ENCODE assay signal across 8 mouse cellular contexts in genomic region chr2:146220591-146221075, GRCm38 (mm10). TPM values are rescaled to one million over a fixed set of nuclear protein-coding genes. Genes with fewer than 3 reads are reported as not detected.
DNase-seq lines count a peak whose midpoint lies in the region; ATAC-seq and TF ChIP-seq lines count a peak whose summit lies in the region.

No protein-coding gene starts in this region.

- WGBS in forebrain, embryonic 11.5 days = under 1% methylated on average over 24 of the region's 24 CpGs
- 5% methylated on average over 24 of the region's 24 CpGs for WGBS in liver, embryonic 12.5 days (ENCODE audit: insufficient replicate concordance)
- WGBS in stomach, embryonic 14.5 days = 1% methylated on average over 24 of the region's 24 CpGs

- H3K4me2 ChIP-seq in forebrain, embryonic 11.5 days (ENCODE audit: low read depth, low read length, severe bottlenecking) = peak overlapping the region; percentile 89
- peak overlapping the region; percentile 77; the same call in 1 of the 2 replicates for H3K4me2 ChIP-seq in liver, embryonic 12.5 days
- peak overlapping the region; percentile 96 for H3K4me2 ChIP-seq in stomach, embryonic 14.5 days (replicated peaks; ENCODE audit: low read depth, low read length)

- H3K27me3 ChIP-seq in E14TG2a.4 (ENCODE audit: insufficient read depth, low read length) = peaks cover 85% of the 10 kb centered on the region
- H3K27me3 ChIP-seq in forebrain, embryonic 11.5 days (ENCODE audit: control insufficient read depth, insufficient read depth, low read length) = peaks cover 50% of the 10 kb centered on the region
- H3K27me3 ChIP-seq in liver, embryonic 12.5 days (replicated peaks) = peaks cover 99% of the 10 kb centered on the region
- H3K27me3 ChIP-seq in stomach, embryonic 14.5 days (ENCODE audit: control insufficient read depth, insufficient read depth, low read length) = peaks cover 75% of the 10 kb centered on the region

- no peak for TF ChIP-seq CTCF in E14TG2a.4 (conservative IDR thresholded peaks at IDR 0.05; ENCODE audit: low read length)

- no peaks in the 10 kb centered on the region for H3K9me3 ChIP-seq in E14TG2a.4 (ENCODE audit: low read length)
- H3K9me3 ChIP-seq in forebrain, embryonic 11.5 days (ENCODE audit: control insufficient read depth, low read length) = no peaks in the 10 kb centered on the region
- no peaks in the 10 kb centered on the region for H3K9me3 ChIP-seq in liver, embryonic 12.5 days (replicated peaks)
- H3K9me3 ChIP-seq in stomach, embryonic 14.5 days (ENCODE audit: control insufficient read depth, low read depth, low read length) = no peaks in the 10 kb centered on the region

- no peaks in the 10 kb centered on the region for H3K36me3 ChIP-seq in E14TG2a.4 (ENCODE audit: insufficient read depth, low read length)
- H3K36me3 ChIP-seq in forebrain, embryonic 11.5 days (ENCODE audit: control insufficient read depth, insufficient read depth, low read length) = no peaks in the 10 kb centered on the region
- H3K36me3 ChIP-seq in liver, embryonic 12.5 days = no peaks in the 10 kb centered on the region
- H3K36me3 ChIP-seq in stomach, embryonic 14.5 days (ENCODE audit: control insufficient read depth, insufficient read depth, low read length) = no peaks in the 10 kb centered on the region

- DNase-seq in gastrocnemius, postnatal 10 days = peak; percentile 9
- no peak for DNase-seq in gastrocnemius, adult 18-20 months (ENCODE audit: low spot score)
- peak; percentile 81 for DNase-seq in forebrain, embryonic 11.5 days (ENCODE audit: low spot score)
- DNase-seq in urinary bladder, adult 2 months (ENCODE audit: low spot score) = no peak
- DNase-seq in T-cell, adult 2 months (ENCODE audit: low spot score) = no peak

- peak overlapping the region; percentile 91 for H3K27ac ChIP-seq in forebrain, embryonic 11.5 days (ENCODE audit: low read depth, low read length)
- no peak overlapping the region for H3K27ac ChIP-seq in liver, embryonic 12.5 days
- no peak overlapping the region for H3K27ac ChIP-seq in stomach, embryonic 14.5 days (ENCODE audit: low read length)

- peaks cover 54% of the 10 kb centered on the region for H3K4me1 ChIP-seq in E14TG2a.4 (replicated peaks; ENCODE audit: low read depth, low read length)
- peaks cover 37% of the 10 kb centered on the region for H3K4me1 ChIP-seq in forebrain, embryonic 11.5 days (replicated peaks; ENCODE audit: control insufficient read depth, insufficient read depth, low read length)
- peaks cover 34% of the 10 kb centered on the region for H3K4me1 ChIP-seq in liver, embryonic 12.5 days
- H3K4me1 ChIP-seq in stomach, embryonic 14.5 days (ENCODE audit: control insufficient read depth, insufficient read depth, low read length) = peaks cover 27% of the 10 kb centered on the region; the same call in 1 of the 2 replicates

- peak overlapping the region; percentile 82 for H3K4me3 ChIP-seq in E14TG2a.4 (replicated peaks; ENCODE audit: low read length)
- H3K4me3 ChIP-seq in forebrain, embryonic 11.5 days (ENCODE audit: low read depth, low read length) = peak overlapping the region; percentile 63
- H3K4me3 ChIP-seq in liver, embryonic 12.5 days = 0 out of 2 replicates have a peak overlapping the region, but pooled peaks have one; percentile 53
- H3K4me3 ChIP-seq in stomach, embryonic 14.5 days (ENCODE audit: low read depth, low read length) = no peak overlapping the region

- peak overlapping the region; percentile 81; the same call in 1 of the 2 replicates for H3K9ac ChIP-seq in forebrain, embryonic 11.5 days (ENCODE audit: low read length)
- no peak overlapping the region for H3K9ac ChIP-seq in liver, embryonic 12.5 days
- H3K9ac ChIP-seq in stomach, embryonic 14.5 days (replicated peaks; ENCODE audit: low read depth, low read length) = no peak overlapping the region

- ATAC-seq in forebrain, embryonic 11.5 days (replicated peaks; ENCODE audit: low FRiP score) = no peak
- ATAC-seq in liver, embryonic 12.5 days = no peak
- ATAC-seq in stomach, embryonic 14.5 days (ENCODE audit: insufficient number of reproducible peaks, insufficient read depth, low FRiP score, low read depth) = no peak

RNA-seq across cellular contexts. Expression of gene Insm1, which starts 1.1 kb away (rescaled TPM):
- not detected for total RNA-seq in gastrocnemius, postnatal 10 days (2021)
- total RNA-seq in gastrocnemius, adult 18-20 months (2021) = not detected
- 5.0 and 8.7 TPM in 2 replicates for polyA plus RNA-seq in forebrain, embryonic 11.5 days (2014; fragmentation: Nextera tagmentation; extraction: Ambion mirVana)
- polyA plus RNA-seq in liver, embryonic 12.5 days (2016; fragmentation: Nextera tagmentation; extraction: Ambion mirVana) = not detected in 2 replicates
- polyA plus RNA-seq in stomach, embryonic 14.5 days (2014; fragmentation: Nextera tagmentation; extraction: Ambion mirVana) = 1.1 and 1.3 TPM in 2 replicates
- 0.03 TPM in 1 of 2 replicates, not detected in the other for polyA plus RNA-seq in urinary bladder, adult 2 months (2012; rRNA removed)

Comparison
In these comparisons a context has a peak if more than half of its experiments do, and no peak if none do; other contexts are left out.
1. DNase-seq: peak in gastrocnemius, postnatal 10 days (single experiment) and forebrain, embryonic 11.5 days (single experiment); none in gastrocnemius, adult 18-20 months (single experiment), urinary bladder, adult 2 months (single experiment) and T-cell, adult 2 months (single experiment).
2. Peak in every context shown above with its lines, with median percentiles within 50 percentile points of each other: H3K4me2 ChIP-seq.